Mouse (Mus musculus): ENCODE measurements around the gene Begain. TPM values are rescaled to one million over a fixed set of nuclear protein-coding genes. Genes with fewer than 3 reads are reported as not detected.

Begain gene
- total and polyA plus RNA-seq, 2 experiments from 2014 or later: 31.8 to 78.2 TPM

DNA sequence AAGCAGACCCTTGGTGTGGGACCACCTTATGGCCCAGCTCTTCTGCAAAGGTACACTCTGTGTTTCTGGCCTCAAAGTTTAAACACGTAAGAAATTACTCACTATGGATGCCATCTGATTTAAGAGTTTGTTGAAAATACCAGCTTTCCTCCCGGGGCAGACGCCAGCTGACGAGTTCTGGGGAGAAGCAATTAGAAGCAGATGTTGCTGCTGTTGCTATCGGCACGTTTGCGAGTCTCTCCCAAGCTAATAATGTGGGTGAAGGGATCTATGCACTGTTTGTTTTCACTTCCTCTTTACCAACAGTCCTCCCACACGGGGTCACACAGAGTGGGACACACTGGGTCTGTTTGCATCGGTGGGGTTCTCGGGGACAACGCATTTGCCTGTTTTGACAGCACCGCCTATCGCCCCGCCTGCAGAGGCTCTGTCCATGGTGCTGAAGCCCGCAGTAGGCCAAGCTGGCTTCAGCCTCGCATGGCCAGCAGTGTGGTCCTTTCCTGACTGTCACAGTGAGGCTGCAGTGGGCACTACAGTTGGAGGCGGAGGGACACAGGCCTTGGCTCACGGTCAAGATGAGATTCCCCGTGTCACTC, 73.5 kb downstream of the Begain start:
- ATAC-seq (ENCODE audit: low FRiP score) (no peak), DNase-seq (ENCODE audit: low spot score) (peak; percentile 63)
- no peak overlapping the region for H3K4me3 ChIP-seq (ENCODE audit: low read depth, low read length)
- no peak overlapping the region for H3K4me2 ChIP-seq (ENCODE audit: low read depth, low read length, poor library complexity, severe bottlenecking)
- no peaks in the 10 kb centered on the region for H3K36me3 ChIP-seq (ENCODE audit: insufficient read depth, low read length)
- H3K9me3 ChIP-seq (ENCODE audit: low read length): no peaks in the 10 kb centered on the region
- H3K4me1 ChIP-seq (ENCODE audit: insufficient read depth, low read length): peaks cover 7% of the 10 kb centered on the region
- no peak overlapping the region for H3K27ac ChIP-seq (ENCODE audit: low read depth, low read length)
- no peaks in the 10 kb centered on the region for H3K27me3 ChIP-seq (ENCODE audit: insufficient read depth, low read length)
- TF ChIP-seq CTCF (IDR thresholded peaks at IDR 0.05): no peak; the same call in 1 of the 2 replicates
- 26% methylated on average over 19 of the region's 19 CpGs for WGBS
- H3K9ac ChIP-seq (replicated peaks; ENCODE audit: low read length, poor library complexity, severe bottlenecking): no peak overlapping the region

DNA sequence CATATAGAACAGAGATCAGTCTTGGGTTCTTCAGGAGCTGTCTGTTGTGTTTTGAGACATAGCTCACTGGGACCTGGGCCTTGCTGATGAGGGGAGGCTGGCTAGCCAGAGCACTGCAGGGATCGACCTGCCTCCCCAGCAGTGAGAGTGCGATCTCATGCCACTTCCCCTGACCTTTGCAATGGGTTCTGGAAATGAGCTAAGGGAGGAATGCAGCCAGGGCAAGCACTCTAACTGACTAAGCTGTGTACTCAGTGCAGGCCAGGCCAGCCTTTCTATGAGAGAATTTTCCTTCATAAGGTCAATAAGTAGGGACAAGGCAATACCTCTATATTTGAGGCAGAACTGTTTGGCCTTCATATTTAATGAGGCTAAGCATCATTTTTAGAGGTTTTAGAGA, 75.0 kb downstream of the Begain start:
- Histone ChIP-seq H3K4me3 (ENCODE audit: low read depth, low read length) (no peak overlapping the region), H3K27ac (ENCODE audit: low read depth, low read length) (no peak overlapping the region), H3K9me3 (ENCODE audit: low read length) (no peaks in the 10 kb centered on the region), H3K4me2 (ENCODE audit: low read depth, low read length, poor library complexity, severe bottlenecking) (no peak overlapping the region), H3K27me3 (ENCODE audit: insufficient read depth, low read length) (no peaks in the 10 kb centered on the region), H3K9ac (replicated peaks; ENCODE audit: low read length, poor library complexity, severe bottlenecking) (no peak overlapping the region), H3K4me1 (ENCODE audit: insufficient read depth, low read length) (peaks cover 7% of the 10 kb centered on the region), H3K36me3 (ENCODE audit: insufficient read depth, low read length) (no peaks in the 10 kb centered on the region)
- no peak for DNase-seq (ENCODE audit: low spot score)
- no peak for TF ChIP-seq CTCF (IDR thresholded peaks at IDR 0.05)
- ATAC-seq (ENCODE audit: low FRiP score): no peak
- WGBS: 68% methylated on average over 2 of the region's 2 CpGs

DNA sequence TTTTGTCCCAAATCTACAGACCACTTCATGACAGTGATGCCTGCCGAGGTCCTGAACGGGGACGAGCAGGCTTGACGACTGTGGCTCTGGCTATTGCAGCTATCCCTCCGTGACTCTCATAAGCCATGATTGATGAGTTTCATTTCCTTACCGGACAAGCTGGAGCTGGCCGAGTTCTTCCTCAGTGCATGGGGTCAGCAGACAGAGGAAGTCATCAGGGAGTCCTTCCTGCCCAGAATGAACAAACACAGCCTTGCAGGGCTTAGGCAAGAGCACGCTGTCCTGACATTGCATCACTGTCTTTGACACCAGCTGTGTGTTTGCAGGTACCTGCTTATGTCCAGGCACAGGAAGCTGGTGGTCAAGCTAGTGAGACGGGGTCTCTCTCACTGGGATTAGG, 77.6 kb downstream of the Begain start:
- Histone ChIP-seq H3K4me2 (ENCODE audit: low read depth, low read length, poor library complexity, severe bottlenecking) (no peak overlapping the region), H3K4me3 (ENCODE audit: low read depth, low read length) (no peak overlapping the region), H3K4me1 (ENCODE audit: insufficient read depth, low read length) (no peaks in the 10 kb centered on the region), H3K36me3 (ENCODE audit: insufficient read depth, low read length) (no peaks in the 10 kb centered on the region), H3K9ac (replicated peaks; ENCODE audit: low read length, poor library complexity, severe bottlenecking) (no peak overlapping the region), H3K27ac (ENCODE audit: low read depth, low read length) (no peak overlapping the region), H3K27me3 (ENCODE audit: insufficient read depth, low read length) (no peaks in the 10 kb centered on the region), H3K9me3 (ENCODE audit: low read length) (no peaks in the 10 kb centered on the region)
- DNase-seq (ENCODE audit: low spot score): no peak
- ATAC-seq (ENCODE audit: low FRiP score): no peak
- TF ChIP-seq CTCF (IDR thresholded peaks at IDR 0.05): no peak
- 83% methylated on average over 9 of the region's 9 CpGs for WGBS

DNA sequence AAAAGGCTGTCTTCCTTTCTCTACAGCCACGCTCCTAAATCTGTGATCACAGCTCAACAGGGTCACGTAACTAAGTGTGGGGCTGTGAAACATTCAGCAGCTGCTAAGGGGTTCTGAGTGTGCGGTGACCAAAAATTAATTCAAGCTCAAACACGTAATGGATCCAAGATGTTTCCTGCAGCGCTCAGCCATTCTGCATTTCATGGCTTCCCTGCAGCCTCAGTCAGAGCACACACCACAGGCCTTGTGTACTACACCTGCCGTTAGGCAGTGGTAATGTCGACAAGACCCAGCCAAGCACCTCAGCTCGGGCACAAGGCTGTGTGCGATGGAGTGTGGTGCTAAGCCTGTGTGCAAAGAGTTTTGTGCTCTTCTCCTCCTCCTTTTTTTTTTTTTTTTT, 80.6 kb downstream of the Begain start:
- TF ChIP-seq CTCF (IDR thresholded peaks at IDR 0.05): no peak
- H3K27ac ChIP-seq (ENCODE audit: low read depth, low read length): no peak overlapping the region
- H3K36me3 ChIP-seq (ENCODE audit: insufficient read depth, low read length): no peaks in the 10 kb centered on the region
- H3K9ac ChIP-seq (replicated peaks; ENCODE audit: low read length, poor library complexity, severe bottlenecking): no peak overlapping the region
- H3K4me3 ChIP-seq (ENCODE audit: low read depth, low read length): no peak overlapping the region
- DNase-seq (ENCODE audit: low spot score) (no peak), ATAC-seq (ENCODE audit: low FRiP score) (no peak)
- no peak overlapping the region for H3K4me2 ChIP-seq (ENCODE audit: low read depth, low read length, poor library complexity, severe bottlenecking)
- H3K9me3 ChIP-seq (ENCODE audit: low read length): no peaks in the 10 kb centered on the region
- H3K4me1 ChIP-seq (ENCODE audit: insufficient read depth, low read length): no peaks in the 10 kb centered on the region
- 82% methylated on average over 9 of the region's 9 CpGs for WGBS
- H3K27me3 ChIP-seq (ENCODE audit: insufficient read depth, low read length): no peaks in the 10 kb centered on the region

DNA sequence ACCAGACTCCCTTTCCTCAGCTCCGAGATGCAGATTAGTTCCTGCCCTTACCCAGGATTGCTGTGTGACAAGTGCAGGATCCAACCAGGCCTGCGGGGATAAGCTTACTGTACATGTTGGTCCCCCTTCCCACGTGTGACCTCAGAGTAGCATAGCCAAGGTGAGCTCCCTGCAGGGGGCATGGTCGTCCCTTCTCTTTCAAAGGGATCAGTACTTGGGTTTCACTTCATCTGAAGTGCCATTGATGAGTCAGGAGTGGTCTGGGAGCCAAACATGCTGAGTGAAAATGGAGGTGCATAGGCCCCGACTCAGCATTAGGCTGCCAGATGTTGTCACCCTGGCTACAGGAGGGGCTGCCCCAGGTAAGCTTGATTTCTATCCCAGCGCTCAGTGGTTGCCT, 83.0 kb downstream of the Begain start:
- no peak for DNase-seq (ENCODE audit: low spot score)
- H3K27ac ChIP-seq (ENCODE audit: low read depth, low read length): no peak overlapping the region
- H3K9ac ChIP-seq (replicated peaks; ENCODE audit: low read length, poor library complexity, severe bottlenecking): no peak overlapping the region

DNA sequence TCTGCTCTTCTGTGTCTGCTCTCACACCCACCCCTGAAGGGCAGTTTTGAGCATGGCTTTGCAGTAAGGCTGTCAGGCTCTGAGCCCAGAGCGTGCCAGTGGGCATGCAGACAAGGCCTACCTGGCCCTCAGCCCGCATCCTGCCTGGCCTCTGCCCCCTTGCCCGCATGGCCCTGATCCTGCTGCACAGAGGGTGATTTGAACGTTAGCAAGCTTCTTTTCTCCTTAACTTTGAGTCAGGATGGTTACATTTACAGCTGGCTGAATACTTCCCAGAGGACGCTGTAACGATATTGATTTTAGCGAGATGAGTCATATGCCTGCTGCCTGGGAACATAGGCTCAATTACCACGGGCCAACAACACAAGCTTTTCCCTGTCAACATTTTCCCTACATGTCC, 83.5 kb downstream of the Begain start:
- no peaks in the 10 kb centered on the region for H3K27me3 ChIP-seq (ENCODE audit: insufficient read depth, low read length)
- H3K36me3 ChIP-seq (ENCODE audit: insufficient read depth, low read length): no peaks in the 10 kb centered on the region
- H3K9me3 ChIP-seq (ENCODE audit: low read length): no peaks in the 10 kb centered on the region
- no peaks in the 10 kb centered on the region for H3K4me1 ChIP-seq (ENCODE audit: insufficient read depth, low read length)
- H3K27ac ChIP-seq (ENCODE audit: low read depth, low read length): no peak overlapping the region
- no peak for TF ChIP-seq CTCF (IDR thresholded peaks at IDR 0.05)
- ATAC-seq (ENCODE audit: low FRiP score) (no peak), DNase-seq (ENCODE audit: low spot score) (peak; percentile 21)
- no peak overlapping the region for H3K4me2 ChIP-seq (ENCODE audit: low read depth, low read length, poor library complexity, severe bottlenecking)
- no peak overlapping the region for H3K4me3 ChIP-seq (ENCODE audit: low read depth, low read length)
- 70% methylated on average over 8 of the region's 8 CpGs for WGBS
- H3K9ac ChIP-seq (replicated peaks; ENCODE audit: low read length, poor library complexity, severe bottlenecking): no peak overlapping the region

More for the DNA sequence above, 83.0 kb downstream of the Begain start:
- no peak for TF ChIP-seq CTCF (IDR thresholded peaks at IDR 0.05)
- H3K4me3 ChIP-seq (ENCODE audit: low read depth, low read length): no peak overlapping the region
- no peaks in the 10 kb centered on the region for H3K9me3 ChIP-seq (ENCODE audit: low read length)
- H3K4me2 ChIP-seq (ENCODE audit: low read depth, low read length, poor library complexity, severe bottlenecking): no peak overlapping the region
- H3K27me3 ChIP-seq (ENCODE audit: insufficient read depth, low read length): no peaks in the 10 kb centered on the region
- H3K36me3 ChIP-seq (ENCODE audit: insufficient read depth, low read length): no peaks in the 10 kb centered on the region
- ATAC-seq (ENCODE audit: low FRiP score): no peak
- 78% methylated on average over 6 of the region's 6 CpGs for WGBS
- no peaks in the 10 kb centered on the region for H3K4me1 ChIP-seq (ENCODE audit: insufficient read depth, low read length)
